Mouse (Mus musculus) layer of hippocampus, postnatal 14 days (tissue): ENCODE results near the gene Rnpepl1. TPM values are rescaled to one million over a fixed set of nuclear protein-coding genes. Genes with fewer than 3 reads are reported as not detected.

Experiments
- DNase-seq, 2 experiments: peaks; one replicate each; pipeline ENCODE4 v3.0.0; 2021 to 2022; ENCODE audit warnings: low spot score in 2 of 2, mixed read lengths in 1 of 2
- long read RNA-seq, 2 experiments: library from polyadenylated mRNA; stranded (forward); transcript quantifications; one replicate each; pipeline ENCODE4 v2.0.0; 2021
- total RNA-seq, 2 experiments: library from RNA; stranded (reverse); gene quantifications; 2 replicates each; pipeline ENCODE4 v1.2.3; 2021

Rnpepl1 gene
- total RNA-seq = 10 to 100 TPM; 40.1 to 46.9 TPM
- long read RNA-seq, experiment 1, transcript Rnpepl1-201 (11 exons, 3,337 nt) = major isoform, 16 of 40 reads
- long read RNA-seq, experiment 1, partial matches to known transcripts = 13 of 40 reads
- long read RNA-seq, experiment 1, other reads (novel, unspliced or antisense) = 11 of 40 reads
- long read RNA-seq, experiment 2, transcript Rnpepl1-201 (11 exons, 3,337 nt) = major isoform, 26 of 58 reads
- long read RNA-seq, experiment 2, partial matches to known transcripts = 11 of 58 reads
- long read RNA-seq, experiment 2, other reads (novel, unspliced or antisense) = 20 of 58 reads

GRCm38 (mm10) chr1:92910239-92910885 is at the start of gene Rnpepl1:
TSS of gene Rnpepl1 (plus strand) at chr1:92910783.
- DNase-seq = peak; percentile 70 to 76

GRCm38 (mm10) chr1:92861503-92861902 is 49.1 kb upstream of the Rnpepl1 start:
- DNase-seq = no peak

DNA sequence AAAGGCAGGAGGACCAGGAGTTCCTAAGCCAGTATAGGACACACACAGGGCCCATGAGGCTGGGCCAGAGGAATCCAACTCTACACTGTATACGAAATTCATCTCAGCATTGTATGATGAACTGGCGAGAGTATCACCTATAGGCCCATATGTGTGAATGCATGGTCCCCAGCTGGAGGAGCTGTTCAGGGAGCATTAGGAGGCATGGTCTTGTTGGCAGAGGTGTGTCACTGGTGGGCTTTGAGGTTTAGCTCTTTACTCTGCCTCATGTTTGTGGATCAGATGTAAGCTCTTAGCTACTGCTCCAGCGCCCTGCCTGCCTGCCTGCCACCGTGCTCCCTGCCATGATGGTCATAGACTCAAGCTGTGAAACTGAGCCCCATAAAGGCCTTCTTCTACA is 47.3 kb upstream of the Rnpepl1 start:
- no peak for DNase-seq

DNA sequence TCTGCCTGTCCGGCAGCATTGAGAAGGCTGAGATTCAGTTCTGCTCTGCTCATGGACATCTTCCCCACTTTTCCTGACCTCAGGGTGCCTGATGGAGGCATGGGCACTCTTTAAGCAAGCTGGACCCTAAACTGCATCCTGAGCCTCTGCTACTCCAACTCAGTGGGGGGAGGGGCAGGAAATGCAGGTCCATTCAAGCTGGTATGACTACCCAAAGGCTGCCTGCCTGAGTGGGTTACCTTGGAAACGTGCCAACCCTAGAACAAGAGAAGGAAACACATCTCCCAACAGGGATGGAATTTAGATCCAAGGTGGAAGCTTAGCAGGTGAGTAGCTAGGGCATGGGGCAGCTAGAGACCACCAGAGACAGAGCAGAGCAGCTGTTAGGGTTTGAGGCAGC is 44.4 kb upstream of the Rnpepl1 start:
- DNase-seq = no peak

GRCm38 (mm10) chr1:92869985-92870384 is 40.6 kb upstream of the Rnpepl1 start:
- no peak for DNase-seq

DNA sequence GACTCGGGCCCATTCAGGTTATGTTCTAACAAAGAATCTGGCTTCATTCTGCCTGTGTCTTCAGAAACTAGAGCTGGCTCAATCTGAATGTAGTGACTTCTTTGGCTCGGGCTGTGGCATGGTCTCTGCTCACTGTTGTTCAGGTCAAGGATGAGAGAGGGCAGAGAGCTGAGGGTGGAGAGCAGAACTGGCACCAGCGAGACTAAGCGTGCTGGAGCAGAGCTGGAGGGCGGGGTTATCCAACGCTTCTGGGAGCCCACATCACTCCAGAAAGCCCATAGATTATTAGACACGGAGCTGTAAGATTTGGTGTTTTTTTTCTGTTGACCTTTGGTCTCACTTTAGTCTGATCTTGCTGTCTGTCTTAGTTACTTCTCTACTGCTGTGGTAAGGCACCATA is 37.9 kb upstream of the Rnpepl1 start:
- no peak for DNase-seq

- DNase-seq = no peak
Measured at GRCm38 (mm10) chr1:92874011-92874410, 36.6 kb upstream of the Rnpepl1 start.

DNA sequence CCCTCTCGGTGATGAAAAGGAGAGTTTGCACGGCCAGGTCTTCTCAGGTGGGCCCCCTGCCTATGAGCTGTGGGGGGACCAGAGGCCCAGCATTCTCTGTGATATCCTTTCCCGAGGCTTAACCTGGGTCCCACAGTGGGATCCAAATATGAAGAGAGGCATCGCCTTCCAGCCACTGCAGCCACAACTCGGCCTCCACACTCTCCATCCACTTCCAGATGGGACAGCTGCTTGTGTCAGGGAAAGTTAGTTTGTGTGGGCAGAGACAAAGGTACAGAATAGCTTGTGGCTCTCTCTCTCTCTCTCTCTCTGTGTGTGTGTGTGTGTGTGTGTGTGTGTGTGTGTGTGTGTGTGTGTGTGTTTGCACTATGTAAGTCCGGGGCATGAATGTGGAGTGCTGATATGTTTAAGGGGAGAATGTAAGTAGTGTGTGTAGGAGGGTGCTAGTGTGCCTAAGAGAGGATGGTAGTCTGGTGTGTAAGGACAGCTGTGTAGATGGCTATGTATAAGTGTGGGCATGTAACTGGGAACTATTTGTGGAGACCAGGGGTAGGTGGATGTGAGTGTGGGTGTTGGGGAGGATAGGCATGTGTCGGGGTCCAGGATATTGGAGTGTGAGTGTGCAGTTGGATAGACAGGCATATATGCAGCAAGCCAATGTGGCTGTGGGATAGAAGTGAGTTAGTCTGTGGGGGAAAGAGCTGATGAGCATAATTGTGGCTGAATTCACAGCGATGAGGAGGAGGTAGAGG is 35.0 kb upstream of the Rnpepl1 start:
- no peak for DNase-seq

DNA sequence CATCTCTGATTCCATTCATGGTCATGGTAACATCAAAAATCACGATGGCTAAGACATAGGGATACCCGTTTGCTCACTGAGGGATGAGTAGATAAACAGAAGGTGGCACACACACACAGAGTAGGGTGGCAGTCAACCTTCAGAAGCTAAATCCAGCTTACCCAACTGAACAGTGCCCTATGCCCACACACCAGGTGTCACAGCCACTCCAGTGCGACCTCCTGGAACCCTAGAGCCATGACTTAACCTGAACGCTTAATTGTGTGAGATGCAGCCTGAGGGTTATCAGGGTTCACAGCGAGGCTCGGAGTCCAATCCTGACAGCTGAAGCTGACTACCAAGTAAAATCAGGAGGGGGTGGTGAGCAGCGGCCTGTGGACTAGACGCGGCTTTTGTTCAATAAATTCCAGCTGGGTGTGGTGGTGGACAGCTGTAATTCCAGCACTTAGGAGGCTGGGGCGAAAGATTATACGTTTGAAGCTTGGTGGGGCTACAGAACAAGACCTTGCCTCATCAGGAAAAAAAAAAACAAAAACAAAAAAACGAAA is 33.1 kb upstream of the Rnpepl1 start:
- no peak for DNase-seq

- DNase-seq = no peak
Measured at GRCm38 (mm10) chr1:92878066-92878741, 32.4 kb upstream of the Rnpepl1 start.

- DNase-seq = peak in 1 of 2 experiments; percentile 70
Measured at GRCm38 (mm10) chr1:92879266-92879665, 31.3 kb upstream of the Rnpepl1 start.

DNA sequence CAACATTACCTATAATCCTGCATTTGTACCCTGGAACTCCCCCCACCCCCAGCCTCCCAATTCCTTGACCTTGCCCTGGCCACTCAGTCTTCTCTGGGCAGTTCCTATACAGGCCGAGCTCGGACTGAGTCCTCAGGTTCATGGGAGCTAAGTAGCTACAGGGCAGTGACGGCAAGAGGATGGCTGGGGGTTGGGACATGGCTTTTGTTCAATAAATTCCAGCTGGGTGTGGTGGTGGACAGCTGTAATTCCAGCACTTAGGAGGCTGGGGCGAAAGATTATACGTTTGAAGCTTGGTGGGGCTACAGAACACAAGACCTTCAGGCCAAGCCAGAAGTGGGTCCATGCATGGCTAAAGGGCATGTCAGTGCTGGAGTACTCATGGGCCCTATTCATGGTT is 30.5 kb upstream of the Rnpepl1 start:
- no peak for DNase-seq

DNA sequence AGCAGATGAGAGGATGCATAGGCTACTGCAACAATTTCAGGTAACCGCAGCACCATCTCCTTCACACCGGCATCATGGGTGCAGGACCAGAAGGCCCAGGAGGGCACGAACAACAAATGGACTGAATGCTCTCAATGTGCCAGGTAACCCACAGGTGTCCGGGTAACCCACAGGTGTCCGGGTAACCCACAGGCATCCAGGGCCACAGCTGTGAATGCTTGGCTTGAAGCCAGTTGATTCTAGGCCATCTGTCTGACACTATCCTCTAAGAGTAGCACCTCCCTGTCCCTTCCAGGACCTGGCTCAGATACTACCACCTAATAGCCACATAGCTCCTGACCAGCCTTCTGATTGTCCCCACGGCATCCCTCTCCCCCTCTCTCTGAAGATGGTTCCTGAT is 28.6 kb upstream of the Rnpepl1 start:
- DNase-seq = no peak

DNA sequence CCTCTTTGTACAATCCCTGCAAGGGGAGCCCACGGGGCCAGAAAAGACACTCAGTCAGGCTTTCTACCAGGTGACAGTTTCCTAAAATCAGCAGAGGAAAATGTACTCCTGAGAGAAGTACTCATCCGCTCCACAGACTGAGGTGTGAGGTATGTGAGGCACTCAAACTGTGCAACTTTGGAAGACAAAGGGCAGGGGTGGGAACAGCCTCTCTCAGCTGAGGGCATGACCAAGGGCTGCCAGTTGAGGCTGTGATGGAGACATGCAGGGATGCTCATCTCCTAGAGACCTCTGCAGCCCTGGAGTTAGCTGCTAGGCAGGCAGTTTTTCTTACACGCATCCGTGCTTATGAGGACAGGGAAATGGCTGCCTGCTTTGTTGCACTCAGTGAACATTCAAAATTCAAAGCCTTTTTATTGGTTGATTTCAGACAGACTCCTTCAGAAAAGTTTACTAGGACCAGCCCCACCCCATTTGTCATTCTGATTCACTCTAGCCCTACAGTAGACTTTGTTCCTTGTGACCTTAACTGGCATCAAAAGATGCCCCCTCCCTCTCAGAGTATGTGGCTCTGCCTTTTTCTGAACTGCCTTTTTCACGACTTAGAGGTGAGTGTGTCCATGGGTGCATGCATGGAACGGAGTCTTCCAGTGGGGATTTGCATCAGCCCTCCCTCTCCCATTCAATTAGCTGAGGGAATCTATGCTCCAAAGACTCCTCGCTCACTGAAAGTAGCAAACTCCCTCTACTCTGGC is 21.5 kb upstream of the Rnpepl1 start:
- DNase-seq = no peak

GRCm38 (mm10) chr1:92892791-92893190 is 17.8 kb upstream of the Rnpepl1 start:
- DNase-seq = no peak

GRCm38 (mm10) chr1:92893896-92894295 is 16.7 kb upstream of the Rnpepl1 start:
- DNase-seq = no peak

DNA sequence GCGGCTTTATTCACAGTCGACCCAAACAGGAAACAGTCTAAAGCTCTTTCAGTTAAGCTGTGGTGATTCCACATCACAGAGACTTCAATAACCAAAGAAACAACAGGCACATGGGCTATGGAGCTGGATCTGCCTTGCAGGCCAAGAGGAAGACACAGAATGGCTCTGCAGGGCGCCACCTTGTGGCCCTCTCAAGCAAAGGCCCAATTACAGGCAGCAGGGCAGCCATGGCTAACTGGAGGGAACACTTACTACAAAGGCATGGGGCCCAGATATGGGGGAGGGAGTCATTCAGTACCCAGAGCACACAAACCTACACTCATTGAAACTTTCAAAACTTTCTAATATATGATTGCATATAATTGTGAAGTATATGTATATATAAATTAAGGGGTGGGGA is 15.5 kb upstream of the Rnpepl1 start:
- peak; percentile 81 to 89 for DNase-seq

GRCm38 (mm10) chr1:92902786-92903185 is 7.8 kb upstream of the Rnpepl1 start, which contains the start of gene Ankmy1:
TSS of gene Ankmy1 (minus strand) at chr1:92902906.
- peak; percentile 52 to 54 for DNase-seq

GRCm38 (mm10) chr1:92903627-92904026 is 7.0 kb upstream of the Rnpepl1 start:
- peak in 1 of 2 experiments; percentile 51 for DNase-seq

- DNase-seq = no peak
Measured at GRCm38 (mm10) chr1:92905703-92906310, 4.8 kb upstream of the Rnpepl1 start.
